Mouse (Mus musculus) hindbrain, embryonic 12.5 days (tissue): Measurements from ENCODE around the gene Batf. TPM values are rescaled to one million over a fixed set of nuclear protein-coding genes. Genes with fewer than 3 reads are reported as not detected.

ENCODE experiments used
- ATAC-seq: fragments of 200-750 bp; cut with Nextera tagmentation; 2 replicates; pipeline ENCODE4 v1.8.0; 2017; ENCODE audit warnings: moderate TSS enrichment; ENCODE audit not compliant: low FRiP score
- H3K27ac ChIP-seq: fragments of 300-500 bp; sonication (generic); 2 replicates; pipeline ENCODE4 v1.5.1; 2016; ENCODE audit warnings: mild to moderate bottlenecking
- H3K27me3 ChIP-seq: fragments of 300-500 bp; sonication (generic); 2 replicates; pipeline ENCODE4 v1.6.1; 2016; ENCODE audit warnings: mild to moderate bottlenecking
- H3K36me3 ChIP-seq: fragments of 300-500 bp; sonication (generic); 2 replicates; pipeline ENCODE4 v1.6.1; 2016; ENCODE audit warnings: mild to moderate bottlenecking
- H3K4me1 ChIP-seq: fragments of 300-500 bp; sonication (generic); 2 replicates; pipeline ENCODE4 v1.6.1; 2016
- H3K4me2 ChIP-seq: fragments of 300-500 bp; sonication (generic); replicated peaks from 2 replicates; pipeline ENCODE4 v1.6.1; 2016; ENCODE audit warnings: mild to moderate bottlenecking
- H3K4me3 ChIP-seq: fragments of 300-500 bp; sonication (generic); 2 replicates; pipeline ENCODE4 v1.5.1; 2016; ENCODE audit warnings: mild to moderate bottlenecking
- H3K9ac ChIP-seq: fragments of 300-500 bp; sonication (generic); 2 replicates; pipeline ENCODE4 v1.6.1; 2016; ENCODE audit warnings: mild to moderate bottlenecking, moderate library complexity
- H3K9me3 ChIP-seq: fragments of 300-500 bp; sonication (generic); replicated peaks from 2 replicates; pipeline ENCODE4 v1.6.1; 2016; ENCODE audit warnings: mild to moderate bottlenecking
- WGBS: fragments of 180-500 bp; shearing (Covaris S2); methylation state at CpG from one replicate; pipeline ENCODE4 v1.1.7; 2016; 5-methylcytosine and 5-hydroxymethylcytosine counted together
- polyA plus RNA-seq: library from polyadenylated mRNA; unstranded; fragments of >200 nt; fragmentation: Nextera tagmentation; extraction: Ambion mirVana; gene quantifications from 2 replicates; pipeline ENCODE4 v1.2.1, GENCODE M21; 2016

The Batf gene
- 2.3 and 2.6 TPM in 2 replicates for polyA plus RNA-seq

DNA sequence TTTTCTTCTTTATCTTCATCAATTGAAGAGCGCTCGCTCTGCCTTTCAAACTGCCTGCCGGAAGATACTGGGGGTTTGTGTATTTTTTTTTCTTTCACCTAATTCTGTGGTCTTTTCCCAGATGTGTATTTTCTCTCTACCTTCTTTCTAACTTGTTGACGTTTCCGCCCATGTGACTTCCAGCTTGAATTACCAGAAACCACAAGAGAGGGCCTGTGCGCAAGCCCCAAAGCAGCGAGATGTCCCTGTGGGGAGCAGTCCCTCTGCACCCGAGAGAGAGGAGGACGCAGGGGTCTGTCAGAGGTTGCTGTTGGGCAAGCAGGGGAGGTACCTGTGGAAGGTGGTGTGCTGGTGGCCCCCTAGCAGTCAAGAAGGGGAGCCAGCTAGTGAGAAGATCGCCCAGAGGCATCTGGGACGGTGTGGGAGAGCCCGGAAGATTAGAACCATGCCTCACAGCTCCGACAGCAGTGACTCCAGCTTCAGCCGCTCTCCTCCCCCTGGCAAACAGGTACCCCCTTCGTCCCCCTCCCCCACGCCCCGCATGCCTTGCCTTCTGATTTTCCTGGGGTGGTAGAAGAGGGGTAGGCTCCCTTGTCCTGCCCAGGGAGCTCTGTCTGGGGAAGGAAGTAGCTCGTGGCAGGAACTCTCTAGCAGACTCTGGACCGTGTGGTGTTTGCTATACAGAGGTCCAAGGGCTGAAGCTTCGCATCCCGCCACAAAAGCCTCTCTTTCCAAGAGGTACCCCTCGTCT is at the start of gene Batf:
Gene Batf (plus strand): TSS at position 204 of the 751 bp plus-strand sequence.
- H3K9me3 ChIP-seq, result no peaks in the 10 kb centered on the region
- peak within 1 kb of the TSS; percentile 9; the same call in 1 of the 2 replicates for H3K4me2 ChIP-seq
- ATAC-seq, result no peak
- H3K27me3 ChIP-seq, result no peaks in the 10 kb centered on the region
- H3K9ac ChIP-seq, result no peak within 1 kb of the TSS
- no peaks in the 10 kb centered on the region; the same call in 1 of the 2 replicates for H3K4me1 ChIP-seq
- H3K27ac ChIP-seq, result no peak within 1 kb of the TSS
- no peak within 1 kb of the TSS for H3K4me3 ChIP-seq
- WGBS, result 48% methylated on average over 22 of the region's 22 CpGs
- H3K36me3 ChIP-seq, result no peaks in the 10 kb centered on the region

GRCm38 (mm10) chr12:85637932-85638331 is 48.5 kb upstream of the Batf start:
- Histone ChIP-seq H3K36me3 (peaks cover 10% of the 10 kb centered on the region), H3K27ac (no peak overlapping the region), H3K9me3 (no peaks in the 10 kb centered on the region), H3K4me1 (peaks cover 5% of the 10 kb centered on the region; the same call in 1 of the 2 replicates), H3K9ac (no peak overlapping the region), H3K27me3 (no peaks in the 10 kb centered on the region), H3K4me3 (no peak overlapping the region), H3K4me2 (no peak overlapping the region)
- WGBS, result 77% methylated on average over 9 of the region's 9 CpGs
- ATAC-seq, result no peak

- H3K4me3 ChIP-seq, result no peak overlapping the region
- H3K9ac ChIP-seq, result no peak overlapping the region
- H3K27ac ChIP-seq, result no peak overlapping the region
- no peak for ATAC-seq
- H3K27me3 ChIP-seq, result no peaks in the 10 kb centered on the region
- peaks cover 9% of the 10 kb centered on the region for H3K36me3 ChIP-seq
- peaks cover 5% of the 10 kb centered on the region; the same call in 1 of the 2 replicates for H3K4me1 ChIP-seq
- H3K9me3 ChIP-seq, result no peaks in the 10 kb centered on the region
- whole genome bisulfite sequencing, result 77% methylated on average over 20 of the region's 20 CpGs
- H3K4me2 ChIP-seq, result no peak overlapping the region
Observed at GRCm38 (mm10) chr12:85638541-85639325, 47.7 kb upstream of the Batf start.

- no peak overlapping the region for H3K4me3 ChIP-seq
- ATAC-seq, result no peak
- no peaks in the 10 kb centered on the region for H3K27me3 ChIP-seq
- peaks cover 9% of the 10 kb centered on the region for H3K36me3 ChIP-seq
- H3K27ac ChIP-seq, result no peak overlapping the region
- peaks cover 5% of the 10 kb centered on the region; the same call in 1 of the 2 replicates for H3K4me1 ChIP-seq
- H3K9me3 ChIP-seq, result no peaks in the 10 kb centered on the region
- 90% methylated on average over 12 of the region's 12 CpGs for WGBS
- H3K9ac ChIP-seq, result no peak overlapping the region
- no peak overlapping the region for H3K4me2 ChIP-seq
Observed at GRCm38 (mm10) chr12:85639326-85640008, 47.0 kb upstream of the Batf start.

DNA sequence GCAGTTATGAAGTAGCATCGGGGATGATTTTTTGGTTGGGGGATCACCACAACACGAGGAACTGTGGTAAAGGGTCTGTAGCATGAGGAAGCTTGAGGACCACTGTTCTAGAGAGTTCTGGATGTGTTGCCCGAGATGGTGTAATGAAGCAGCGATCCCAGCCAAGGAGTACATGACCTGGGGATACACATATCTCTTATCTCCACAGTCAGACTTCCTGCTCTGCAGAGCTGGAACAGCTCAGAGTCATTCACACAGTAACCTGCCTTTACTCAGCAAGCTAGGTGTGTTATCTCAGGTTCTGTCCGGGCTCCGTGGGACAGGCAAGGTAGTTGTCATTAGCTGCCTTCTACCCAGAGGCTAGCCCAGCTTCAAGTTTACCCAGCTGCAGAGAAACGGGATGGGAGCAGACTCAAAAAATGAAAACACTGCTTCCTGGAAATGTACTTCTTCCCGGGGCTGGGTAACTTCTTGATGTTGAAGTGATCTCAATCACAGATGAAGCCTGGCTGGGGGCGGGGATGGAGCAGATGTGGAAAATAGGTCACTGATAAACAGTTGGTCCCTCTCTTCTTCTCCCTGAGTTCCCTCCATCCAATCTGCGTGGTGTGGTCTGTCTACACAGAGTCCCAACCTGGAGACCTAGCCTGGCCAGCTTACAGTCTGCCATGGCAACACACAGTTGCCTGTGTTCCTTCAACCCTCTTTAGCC is 45.5 kb upstream of the Batf start:
- Histone ChIP-seq H3K9me3 (no peaks in the 10 kb centered on the region), H3K4me2 (no peak overlapping the region), H3K4me1 (peaks cover 5% of the 10 kb centered on the region; the same call in 1 of the 2 replicates), H3K27me3 (no peaks in the 10 kb centered on the region), H3K36me3 (peaks cover 9% of the 10 kb centered on the region), H3K4me3 (no peak overlapping the region), H3K9ac (no peak overlapping the region), H3K27ac (no peak overlapping the region)
- 84% methylated on average over 10 of the region's 10 CpGs for WGBS
- no peak for ATAC-seq

GRCm38 (mm10) chr12:85641564-85641931 is 44.9 kb upstream of the Batf start:
- no peak for ATAC-seq

DNA sequence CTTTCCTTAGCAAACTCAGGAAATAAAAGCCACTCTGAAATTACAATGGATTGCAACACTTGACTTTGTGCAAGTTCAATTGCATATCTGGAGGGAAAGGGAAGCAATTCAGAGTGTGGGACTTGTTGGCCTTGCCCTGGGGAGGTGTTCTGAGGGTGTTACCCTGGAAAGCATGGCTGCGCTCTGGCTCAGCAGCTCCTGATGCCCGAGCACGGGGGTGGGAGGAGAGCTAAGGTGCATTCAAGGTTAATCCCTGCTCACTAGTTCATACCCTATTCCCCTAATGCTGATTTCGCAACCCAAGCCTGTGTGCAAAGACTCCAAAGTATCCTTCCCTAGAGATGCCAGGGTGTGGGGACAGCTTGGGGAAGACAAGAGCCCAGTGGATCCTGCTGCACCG is 42.7 kb upstream of the Batf start:
- WGBS, result 86% methylated on average over 5 of the region's 5 CpGs
- Histone ChIP-seq H3K4me1 (peaks cover 3% of the 10 kb centered on the region; the same call in 1 of the 2 replicates), H3K27me3 (no peaks in the 10 kb centered on the region), H3K4me2 (no peak overlapping the region), H3K36me3 (peaks cover 5% of the 10 kb centered on the region), H3K4me3 (no peak overlapping the region), H3K9me3 (no peaks in the 10 kb centered on the region), H3K27ac (no peak overlapping the region), H3K9ac (no peak overlapping the region)
- ATAC-seq, result no peak

More at GRCm38 (mm10) chr12:85641564-85641931, 44.9 kb upstream of the Batf start:
- Histone ChIP-seq H3K27me3 (no peaks in the 10 kb centered on the region), H3K9ac (no peak overlapping the region), H3K9me3 (no peaks in the 10 kb centered on the region), H3K4me3 (no peak overlapping the region), H3K36me3 (peaks cover 9% of the 10 kb centered on the region), H3K4me2 (no peak overlapping the region), H3K4me1 (peaks cover 5% of the 10 kb centered on the region; the same call in 1 of the 2 replicates), H3K27ac (no peak overlapping the region)
- 59% methylated on average over 4 of the region's 4 CpGs for WGBS

DNA sequence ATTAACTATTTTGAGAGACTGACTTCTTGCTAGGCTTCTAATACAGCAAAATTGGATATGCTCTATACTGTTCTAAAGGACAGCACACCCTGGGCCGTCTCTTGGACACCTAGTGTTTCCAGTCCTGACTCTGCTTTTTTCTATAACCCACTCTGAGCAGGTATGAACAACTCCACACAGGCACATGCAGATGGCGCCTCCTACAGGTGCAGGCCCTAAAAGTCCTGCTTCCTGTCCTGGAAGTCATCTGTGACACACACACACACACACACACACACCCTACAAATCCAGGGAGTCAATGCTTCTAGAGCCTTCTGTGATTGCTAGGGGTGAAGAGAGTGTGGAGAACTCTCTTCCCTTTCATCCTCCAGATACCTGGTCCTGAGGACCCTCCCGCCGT is 40.8 kb upstream of the Batf start:
- Histone ChIP-seq H3K9ac (no peak overlapping the region), H3K27ac (no peak overlapping the region)

DNA sequence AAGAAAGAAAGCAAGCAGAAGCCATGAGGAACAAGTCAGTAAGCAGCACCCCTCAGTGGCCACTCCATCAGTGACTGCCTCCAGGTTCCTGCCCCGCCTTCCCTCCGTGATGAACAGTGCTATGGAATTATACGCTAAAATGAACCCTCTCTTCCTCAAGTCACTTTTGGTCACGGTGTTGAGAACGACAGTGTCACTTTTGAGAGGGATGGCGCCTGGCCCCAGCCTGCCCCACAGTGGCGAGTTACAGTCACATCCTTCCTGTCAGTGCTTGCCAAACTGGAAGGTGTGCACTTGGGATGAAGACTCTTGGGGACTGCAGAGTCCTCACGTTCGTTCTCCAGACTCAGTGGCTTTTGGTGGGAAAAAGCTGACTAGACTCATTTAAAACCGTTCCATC is 39.1 kb upstream of the Batf start:
- Histone ChIP-seq H3K27ac (no peak overlapping the region), H3K27me3 (no peaks in the 10 kb centered on the region), H3K36me3 (no peaks in the 10 kb centered on the region), H3K4me1 (no peaks in the 10 kb centered on the region), H3K4me2 (no peak overlapping the region), H3K9me3 (0 out of 2 replicates have a peak, but pooled peaks cover 6% of the 10 kb centered on the region), H3K9ac (no peak overlapping the region), H3K4me3 (no peak overlapping the region)
- WGBS, result 42% methylated on average over 10 of the region's 10 CpGs
- ATAC-seq, result no peak

More for the DNA sequence above, 40.8 kb upstream of the Batf start:
- Histone ChIP-seq H3K9me3 (0 out of 2 replicates have a peak, but pooled peaks cover 2% of the 10 kb centered on the region), H3K4me2 (no peak overlapping the region), H3K36me3 (no peaks in the 10 kb centered on the region), H3K4me3 (no peak overlapping the region), H3K4me1 (no peaks in the 10 kb centered on the region; the same call in 1 of the 2 replicates), H3K27me3 (no peaks in the 10 kb centered on the region)
- WGBS, result 90% methylated on average over 4 of the region's 4 CpGs
- no peak for ATAC-seq

- WGBS, result 95% methylated on average over 1 of the region's 1 CpGs
- H3K4me3 ChIP-seq, result no peak overlapping the region
- H3K9ac ChIP-seq, result no peak overlapping the region
- 0 out of 2 replicates have a peak, but pooled peaks cover 6% of the 10 kb centered on the region for H3K9me3 ChIP-seq
- H3K27me3 ChIP-seq, result no peaks in the 10 kb centered on the region
- ATAC-seq, result no peak
- H3K4me1 ChIP-seq, result no peaks in the 10 kb centered on the region
- no peak overlapping the region for H3K27ac ChIP-seq
- H3K4me2 ChIP-seq, result no peak overlapping the region
- H3K36me3 ChIP-seq, result no peaks in the 10 kb centered on the region
Observed at GRCm38 (mm10) chr12:85647955-85648354, 38.5 kb upstream of the Batf start.

DNA sequence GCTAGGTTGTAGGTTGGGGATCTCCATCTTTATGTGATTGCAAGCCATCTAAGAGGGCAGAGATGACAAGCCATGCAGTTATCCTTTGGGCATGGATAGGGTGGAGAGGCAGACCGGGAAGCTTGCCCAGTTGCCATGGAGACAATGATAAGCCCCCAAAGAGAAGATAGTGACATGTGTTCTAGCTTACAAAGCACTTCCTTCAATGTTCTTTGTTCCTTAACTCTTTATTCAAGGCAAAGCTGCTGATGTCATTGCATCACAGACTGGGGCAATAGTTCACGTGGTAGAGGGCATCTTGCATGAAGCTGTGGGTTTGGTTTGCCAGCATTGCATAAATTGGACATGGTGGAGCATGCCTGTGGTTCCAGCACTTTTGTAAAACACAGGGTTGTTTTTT is 27.1 kb upstream of the Batf start:
- Histone ChIP-seq H3K4me3 (no peak overlapping the region), H3K9me3 (no peaks in the 10 kb centered on the region), H3K36me3 (no peaks in the 10 kb centered on the region), H3K27me3 (no peaks in the 10 kb centered on the region), H3K27ac (no peak overlapping the region), H3K4me2 (no peak overlapping the region), H3K9ac (no peak overlapping the region), H3K4me1 (no peaks in the 10 kb centered on the region)
- ATAC-seq, result no peak
- WGBS, result 41% methylated on average over 2 of the region's 2 CpGs
